Mouse (Mus musculus) urinary bladder, adult 2 months (tissue): Measurements from ENCODE around the gene Agfg1. TPM values are rescaled to one million over a fixed set of nuclear protein-coding genes. Genes with fewer than 3 reads are reported as not detected.

Source experiments
- DNase-seq: peaks from one replicate; pipeline ENCODE4 v3.0.0; 2022; ENCODE audit warnings: low spot score
- polyA plus RNA-seq: library from polyadenylated mRNA; depleted of rRNA; stranded (reverse); fragments of >200 nt; gene quantifications from 2 replicates; pipeline ENCODE4 v1.2.3, GENCODE M21; 2012

Agfg1 gene
- polyA plus RNA-seq, 1 experiment = 30.5 TPM

DNA sequence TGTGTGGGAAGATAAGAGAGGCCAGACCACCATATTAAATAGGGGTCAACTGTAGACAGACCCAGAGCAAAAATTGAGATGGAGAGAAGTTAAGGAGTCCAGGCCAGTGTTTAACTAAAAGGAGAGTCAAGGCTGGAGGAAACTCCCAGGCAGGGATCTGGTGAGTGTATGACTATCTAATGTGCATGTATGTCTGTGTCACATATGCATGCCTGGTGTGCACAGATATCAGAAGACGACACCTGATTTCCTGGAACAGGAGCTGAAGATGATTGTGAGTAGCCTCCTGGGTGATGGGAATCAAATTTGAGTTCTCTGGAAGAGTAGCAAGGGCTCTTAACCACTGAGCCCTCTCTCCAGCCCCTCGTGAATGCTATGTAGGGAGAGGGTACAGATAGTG, 14.0 kb upstream of the Agfg1 start:
- no peak for DNase-seq

DNA sequence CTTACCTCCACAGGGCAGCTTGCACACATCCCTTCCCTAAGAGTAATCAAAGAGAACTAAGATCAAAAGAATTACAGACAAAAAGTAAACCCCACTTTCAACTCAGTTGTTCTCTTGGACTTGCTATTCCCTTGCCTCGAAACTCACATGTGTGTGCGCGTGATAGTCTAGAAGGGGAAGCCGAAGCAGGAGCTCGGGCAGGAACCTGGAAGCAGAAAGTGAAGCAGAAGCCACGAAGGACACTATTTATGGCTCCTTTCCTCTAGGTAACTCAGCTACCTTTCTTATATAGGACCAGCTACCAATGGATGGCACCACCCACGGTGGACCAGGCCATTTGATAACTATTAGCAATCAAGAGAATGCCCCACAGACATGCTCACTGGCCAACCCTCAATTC, 13.5 kb upstream of the Agfg1 start:
- no peak for DNase-seq

- DNase-seq = no peak
Observed at GRCm38 (mm10) chr1:82826911-82827310, 12.4 kb upstream of the Agfg1 start.

DNA sequence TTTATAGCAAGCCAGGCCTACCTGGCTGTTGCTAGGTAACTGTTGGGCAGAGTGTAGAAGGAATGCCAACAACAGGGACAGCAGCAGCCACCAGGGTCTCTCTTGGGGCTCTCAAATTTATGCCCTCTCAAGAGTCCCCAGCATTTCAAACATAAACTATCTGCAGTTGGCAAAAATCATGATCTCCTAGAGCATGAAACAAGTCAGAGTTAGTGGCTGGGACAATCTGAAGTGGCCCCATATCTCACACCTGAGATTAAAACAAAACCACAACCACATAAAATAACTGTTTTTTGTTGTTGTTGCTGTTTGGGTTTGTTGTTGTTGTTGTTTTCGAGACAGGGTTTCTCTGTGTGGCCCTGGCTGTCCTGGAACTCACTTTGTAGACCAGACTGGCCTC, 8.5 kb upstream of the Agfg1 start:
- DNase-seq = no peak

- DNase-seq = no peak
Observed at GRCm38 (mm10) chr1:82831547-82832240, 7.6 kb upstream of the Agfg1 start.

DNA sequence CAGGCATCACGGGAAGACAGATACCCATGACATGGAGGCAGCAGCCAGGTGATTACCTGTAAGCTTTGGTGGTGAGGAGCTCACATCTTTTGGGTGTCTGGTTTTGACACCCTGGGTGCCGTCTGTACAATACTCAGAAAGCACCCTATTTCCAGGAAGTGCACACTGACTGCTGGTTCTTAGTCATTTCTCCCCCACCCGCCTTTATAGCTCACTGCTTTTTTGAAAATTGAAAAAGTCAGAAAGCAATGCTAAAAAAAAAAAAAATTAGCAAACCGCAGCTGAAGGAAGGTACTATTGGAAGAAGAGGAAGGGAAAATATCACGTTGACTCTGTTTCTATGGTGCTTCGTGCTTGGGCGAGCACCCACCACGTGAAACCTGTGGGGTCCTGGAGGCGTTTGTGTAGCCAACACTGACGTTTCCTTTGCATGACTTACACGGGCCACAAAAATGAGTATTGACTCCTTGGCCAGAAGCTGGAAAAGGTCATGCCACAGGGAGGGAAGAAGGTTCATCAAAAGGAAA, 6.7 kb upstream of the Agfg1 start:
- no peak for DNase-seq

- DNase-seq = no peak
Observed at GRCm38 (mm10) chr1:82833501-82833900, 5.8 kb upstream of the Agfg1 start.

GRCm38 (mm10) chr1:82834572-82834971, 4.7 kb upstream of the Agfg1 start:
- DNase-seq = no peak

DNA sequence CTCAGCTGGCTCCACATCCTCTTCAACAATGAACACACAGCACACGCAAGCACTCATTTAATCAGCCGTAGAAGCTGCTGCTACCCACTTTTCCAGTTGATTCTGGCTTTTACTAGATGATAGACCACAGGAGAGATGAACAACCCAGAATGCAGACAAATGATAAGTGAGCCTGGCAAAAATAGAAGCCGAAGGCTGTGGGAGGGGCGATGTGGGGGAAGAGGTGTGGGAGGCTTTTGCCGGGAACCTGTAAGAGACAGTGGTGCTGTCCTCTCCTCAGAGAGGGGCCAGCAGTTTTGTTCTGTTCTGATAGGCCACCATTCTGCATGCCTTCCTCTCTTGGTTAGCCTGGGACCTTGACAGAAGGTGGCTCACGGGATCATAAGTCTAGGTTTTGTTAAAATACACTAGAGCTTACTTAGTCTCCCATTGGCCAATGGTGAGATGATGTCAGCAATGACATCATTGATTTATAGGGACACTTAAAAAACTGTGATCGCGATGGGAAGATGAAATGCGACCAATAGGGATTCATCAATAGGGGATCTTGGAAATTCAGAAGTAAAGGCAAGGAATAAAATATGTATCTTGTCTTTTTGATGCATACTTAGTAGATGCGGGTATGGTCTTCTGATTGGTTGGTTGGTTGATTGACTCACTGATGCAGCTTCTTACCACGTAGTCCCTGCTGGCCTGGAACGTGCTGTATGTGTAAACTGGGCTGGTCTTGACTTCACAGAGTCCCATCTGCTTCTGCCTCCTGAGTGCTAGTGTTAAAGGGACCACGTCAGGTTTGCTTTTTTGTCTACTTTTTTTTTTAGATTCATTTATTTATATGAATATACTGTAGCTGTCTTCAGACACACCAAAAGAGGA, 2.7 kb upstream of the Agfg1 start:
- no peak for DNase-seq

DNA sequence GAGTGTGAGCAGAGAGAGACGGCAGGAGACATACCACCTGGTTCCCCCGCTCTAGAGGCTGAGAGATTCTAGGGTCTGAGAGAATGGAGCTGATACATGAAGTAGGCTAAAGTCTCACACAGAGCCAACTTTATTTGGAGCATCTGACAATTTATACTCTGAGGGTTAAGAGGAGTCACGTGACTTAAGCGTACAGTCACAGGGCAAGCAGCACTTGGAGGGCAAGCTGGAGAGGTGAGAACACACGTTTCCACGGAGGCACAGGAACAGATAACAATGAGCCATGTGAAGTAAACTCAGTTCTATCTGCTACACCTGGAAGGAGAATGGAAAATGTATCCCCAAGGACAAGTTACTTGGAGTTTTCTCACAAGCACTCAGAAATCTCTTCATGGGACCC, 1.7 kb upstream of the Agfg1 start:
- no peak for DNase-seq

- DNase-seq = no peak
Observed at GRCm38 (mm10) chr1:82838469-82839295, 601 bp upstream of the Agfg1 start.

DNA sequence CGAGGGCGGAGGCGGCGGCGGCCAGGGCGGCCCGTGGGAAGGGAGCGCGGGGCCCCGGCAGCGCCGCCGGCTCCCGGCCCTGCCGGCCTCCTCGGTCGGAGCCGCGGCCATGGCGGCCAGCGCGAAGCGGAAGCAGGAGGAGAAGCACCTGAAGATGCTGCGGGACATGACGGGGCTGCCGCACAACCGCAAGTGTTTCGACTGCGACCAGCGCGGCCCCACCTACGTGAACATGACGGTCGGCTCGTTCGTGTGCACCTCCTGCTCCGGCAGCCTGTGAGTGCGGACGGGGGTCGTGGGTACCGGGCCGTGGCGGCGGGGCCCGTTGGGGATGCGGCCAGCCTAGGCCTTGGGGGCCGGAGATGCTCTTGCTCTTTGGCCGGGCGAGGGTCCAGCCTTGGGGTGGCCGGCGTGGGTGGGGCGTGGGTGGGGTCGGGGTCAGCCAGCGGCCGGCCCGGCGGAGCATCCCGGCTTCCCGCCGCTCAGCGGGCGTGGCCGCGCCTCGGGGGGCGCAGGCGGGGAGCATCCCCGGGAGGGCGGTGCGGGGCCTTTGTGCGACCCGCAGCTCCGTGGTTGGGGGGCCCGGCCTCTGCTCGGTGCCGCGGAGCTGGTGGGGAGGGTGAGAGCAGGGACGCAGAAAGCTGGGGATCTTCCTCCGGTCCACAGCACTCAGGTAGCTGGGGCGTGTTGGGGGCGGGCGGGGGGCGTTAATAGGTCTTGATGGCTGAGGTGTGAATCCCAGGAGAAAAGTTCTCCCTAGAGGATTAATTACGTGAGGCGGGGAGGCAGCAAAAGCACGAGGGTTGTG, 535 bp downstream of the Agfg1 start:
- no peak for DNase-seq

GRCm38 (mm10) chr1:82855729-82856128, 16.4 kb downstream of the Agfg1 start:
- DNase-seq = no peak

- DNase-seq = no peak
Observed at GRCm38 (mm10) chr1:82858236-82858635, 19.0 kb downstream of the Agfg1 start.

GRCm38 (mm10) chr1:82860391-82860790, 21.1 kb downstream of the Agfg1 start:
- no peak for DNase-seq

DNA sequence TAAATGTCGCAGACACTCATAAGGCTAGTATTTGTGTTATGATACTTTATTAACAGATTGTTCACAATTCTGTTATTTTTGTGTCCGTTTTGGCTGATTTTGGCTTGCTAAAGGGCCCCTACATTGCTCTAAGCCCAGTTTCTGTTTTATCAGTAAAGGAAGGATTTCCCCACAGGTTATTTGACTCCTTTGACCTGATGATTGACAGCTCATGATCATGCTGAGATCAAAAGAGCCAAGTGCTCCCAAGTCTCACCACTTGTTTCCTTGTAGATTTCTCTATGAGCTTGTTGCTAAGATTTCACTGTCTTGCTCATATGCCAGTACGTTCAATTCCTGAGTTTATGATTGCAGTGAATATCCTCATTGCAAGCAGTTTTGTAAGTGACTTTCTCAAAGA, 30.9 kb downstream of the Agfg1 start:
- DNase-seq = no peak

- DNase-seq = no peak
Observed at GRCm38 (mm10) chr1:82879172-82879571, 39.9 kb downstream of the Agfg1 start.

DNA sequence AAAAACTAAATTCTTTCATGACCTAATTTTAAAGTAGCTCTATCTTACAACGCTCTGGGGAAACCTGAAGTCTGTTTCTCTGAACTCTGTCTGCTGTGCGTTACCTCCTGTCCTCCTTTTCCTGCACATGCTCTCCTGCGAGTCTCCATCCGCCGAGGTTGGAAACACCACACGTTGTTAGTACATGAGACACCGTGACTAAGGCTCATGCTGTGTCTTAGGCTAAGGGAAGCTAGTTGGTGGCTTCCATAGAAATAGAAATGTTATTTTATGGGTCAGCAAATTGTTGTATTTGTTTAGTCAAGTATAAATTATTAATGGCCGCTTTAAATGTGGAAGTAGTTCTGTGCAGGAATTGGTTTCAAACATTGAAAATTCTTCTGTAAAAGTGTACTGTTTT, 40.9 kb downstream of the Agfg1 start:
- no peak for DNase-seq

DNA sequence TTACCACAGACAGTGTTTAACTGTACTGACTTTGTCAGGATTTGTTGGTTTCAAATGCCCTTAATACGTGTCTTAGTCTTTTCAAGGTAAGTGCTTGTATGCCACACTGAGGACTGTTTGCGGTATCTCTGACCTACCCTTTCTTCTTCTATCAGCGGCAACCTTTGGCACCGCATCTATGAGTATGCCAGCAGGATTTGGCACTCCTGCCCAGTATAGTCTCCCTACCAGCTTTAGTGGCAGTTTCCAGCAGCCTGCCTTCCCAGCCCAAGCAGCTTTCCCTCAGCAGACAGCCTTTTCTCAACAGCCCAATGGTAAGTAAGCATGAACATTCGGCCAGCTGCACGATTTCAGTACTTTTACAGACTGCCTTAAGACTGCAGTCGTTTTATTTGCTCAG, 54.0 kb downstream of the Agfg1 start:
- DNase-seq = no peak

GRCm38 (mm10) chr1:82900567-82900966, 61.3 kb downstream of the Agfg1 start:
- no peak for DNase-seq

- no peak for DNase-seq
Observed at GRCm38 (mm10) chr1:82901201-82901600, 61.9 kb downstream of the Agfg1 start.
